Mouse (Mus musculus) brain, embryonic 14.5 days (tissue): Measurements from ENCODE around the gene Cpne5. TPM values are rescaled to one million over a fixed set of nuclear protein-coding genes. Genes with fewer than 3 reads are reported as not detected.

Source experiments
- DNase-seq: peaks from one replicate; pipeline ENCODE4 v3.0.0-alpha.2; 2011; ENCODE audit warnings: low read depth
- CTCF ChIP-seq: fragments of 200-500 bp; IDR thresholded peaks from 2 replicates; pipeline ENCODE4 v1.5.1; 2012; ENCODE audit warnings: inconsistent platforms, mild to moderate bottlenecking, moderate library complexity, borderline replicate concordance; ENCODE audit not compliant: insufficient read depth, insufficient read length; ENCODE audit errors: extremely low read depth
- POLR2A ChIP-seq: fragments of 200-500 bp; IDR thresholded peaks from 2 replicates; pipeline ENCODE4 v1.6.1; 2012; ENCODE audit warnings: mild to moderate bottlenecking, inconsistent platforms, borderline replicate concordance; ENCODE audit not compliant: poor library complexity, insufficient read depth, insufficient read length, severe bottlenecking; ENCODE audit errors: extremely low read depth
- polyA plus RNA-seq: library from polyadenylated mRNA; depleted of rRNA; stranded (reverse); fragments of >200 nt; gene quantifications from 2 replicates; pipeline ENCODE4 v1.2.3, GENCODE M21; 2012

Cpne5 gene
- polyA plus RNA-seq, 1 experiment = 37.8 TPM

DNA sequence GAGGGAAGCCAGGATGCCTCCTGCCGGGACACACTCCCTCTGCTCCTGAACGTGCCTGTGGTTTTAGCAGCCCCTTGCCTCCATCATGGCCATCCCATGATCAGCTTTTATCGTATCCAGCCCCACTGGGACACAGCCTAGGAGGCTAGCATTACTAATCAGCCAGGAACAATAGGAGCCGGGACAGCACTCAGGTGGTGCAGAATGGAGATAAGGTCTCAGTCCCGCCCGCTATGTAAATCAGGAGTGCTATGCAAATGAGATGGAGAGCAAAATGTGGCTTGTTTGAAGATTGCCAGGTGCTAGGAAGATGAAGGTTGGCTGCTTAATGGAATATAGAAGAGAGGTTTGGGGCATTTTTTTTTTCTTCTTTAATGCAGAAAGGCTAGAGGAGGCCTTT lies 72.5 kb downstream of the Cpne5 start:
- TF ChIP-seq CTCF = no peak
- TF ChIP-seq POLR2A = no peak
- peak; percentile 83 for DNase-seq

DNA sequence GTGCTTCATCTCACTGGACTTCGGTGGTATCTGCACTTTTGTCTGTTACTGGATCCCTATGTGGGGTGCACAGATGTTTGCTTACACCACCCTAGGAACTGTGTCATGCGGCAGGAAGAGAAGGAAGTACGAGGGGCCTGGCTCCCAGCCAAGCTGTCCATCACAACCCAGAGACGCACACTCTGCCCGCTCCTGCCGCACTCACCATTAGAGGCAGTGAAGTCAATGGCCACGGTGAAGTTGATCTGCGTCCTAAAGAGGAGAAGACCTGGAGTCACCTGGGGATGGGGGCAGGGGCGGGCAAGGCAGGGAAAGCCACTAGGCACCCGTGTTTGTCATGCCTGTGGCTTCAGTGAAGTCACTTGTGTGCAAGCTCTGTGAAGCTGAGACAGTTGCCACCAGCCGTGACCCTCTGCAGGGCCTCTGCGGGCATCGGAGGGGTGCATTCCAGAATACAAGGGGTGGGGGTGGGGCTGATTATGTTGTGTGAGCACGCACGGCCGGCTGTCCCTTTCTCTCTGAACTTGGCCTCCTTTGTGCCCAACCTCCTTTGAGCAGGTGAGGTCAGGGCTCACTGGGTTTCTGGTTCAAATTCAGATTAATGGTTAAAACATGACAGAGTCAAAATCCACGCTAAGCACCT lies 73.4 kb downstream of the Cpne5 start:
- TF ChIP-seq CTCF (no peak), POLR2A (no peak)
- DNase-seq = peak; percentile 62

DNA sequence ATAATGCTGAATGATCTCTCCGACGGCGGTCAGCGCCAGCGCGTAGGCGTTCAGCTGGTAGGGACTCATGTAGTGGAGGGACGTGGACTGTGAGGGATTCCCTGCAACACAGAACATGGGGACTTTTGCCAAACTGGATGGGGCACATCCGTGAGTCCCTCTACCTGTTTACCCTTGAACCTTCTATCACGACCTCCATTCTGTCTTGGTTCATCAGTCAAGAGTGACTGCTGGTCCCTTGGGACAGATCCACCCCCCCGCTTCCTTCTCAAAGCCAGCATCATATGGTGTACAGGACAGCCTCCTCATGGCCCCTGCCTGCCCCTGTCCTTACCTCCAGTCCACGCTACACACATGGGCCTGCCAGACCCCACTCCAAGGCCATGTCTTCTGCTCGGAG lies 75.6 kb downstream of the Cpne5 start:
- no peak for DNase-seq
- no peak for TF ChIP-seq CTCF
- no peak for TF ChIP-seq POLR2A

DNA sequence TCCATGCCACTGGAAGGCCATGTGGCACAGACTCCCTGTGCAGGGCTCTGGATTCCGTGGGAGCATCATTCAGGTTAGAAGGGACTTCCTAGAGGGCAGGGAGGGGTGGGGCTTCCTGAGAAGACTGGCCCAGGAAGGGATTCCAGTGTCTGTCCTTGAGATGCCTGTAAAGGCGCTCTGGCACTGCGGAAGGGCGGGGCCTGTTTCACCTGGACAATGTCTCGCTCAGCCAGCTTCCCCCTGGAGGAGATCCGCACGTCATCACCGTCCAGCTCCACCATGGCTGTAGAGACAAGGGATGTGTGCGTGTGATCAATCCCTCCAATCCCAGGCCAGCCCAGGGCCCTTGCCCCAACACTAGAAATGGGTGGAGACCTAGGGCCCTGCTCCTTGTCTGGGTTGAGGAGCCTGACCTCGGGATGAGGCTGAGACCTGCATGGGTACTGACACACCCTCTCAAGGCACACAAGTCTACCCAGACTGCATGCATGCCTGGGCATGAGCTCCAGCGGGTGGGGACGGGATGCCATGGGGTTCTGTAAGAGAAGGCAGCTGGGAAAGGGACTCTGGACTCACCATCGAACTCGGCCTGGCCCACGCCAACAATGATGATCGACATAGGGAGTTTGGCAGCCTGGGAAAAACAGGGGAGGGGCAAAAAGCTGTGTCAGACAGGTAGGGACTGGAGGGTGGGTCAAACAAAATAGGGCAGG lies 78.1 kb downstream of the Cpne5 start:
- TF ChIP-seq CTCF (no peak), POLR2A (no peak)
- no peak for DNase-seq

DNA sequence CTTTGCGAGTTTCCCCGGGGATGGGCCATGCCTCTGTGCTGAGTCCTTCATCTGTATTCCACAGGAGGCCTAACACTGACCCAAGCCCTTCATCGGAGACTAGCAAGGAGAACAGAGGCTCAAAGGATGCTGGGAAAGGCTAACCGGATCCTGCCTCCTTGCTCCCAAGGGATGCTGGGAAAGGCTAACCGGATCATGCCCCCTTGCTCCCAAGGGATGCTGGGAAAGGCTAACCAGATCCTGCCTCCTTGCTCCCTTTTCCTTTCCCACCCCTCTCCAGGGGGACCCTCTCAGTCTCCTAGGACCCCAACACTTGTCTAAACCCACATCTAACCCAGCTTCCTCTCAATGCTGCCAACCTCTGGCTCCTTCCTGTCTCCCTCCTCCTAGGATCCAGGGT lies 78.6 kb downstream of the Cpne5 start:
- no peak for DNase-seq
- TF ChIP-seq POLR2A (no peak), CTCF (no peak)

DNA sequence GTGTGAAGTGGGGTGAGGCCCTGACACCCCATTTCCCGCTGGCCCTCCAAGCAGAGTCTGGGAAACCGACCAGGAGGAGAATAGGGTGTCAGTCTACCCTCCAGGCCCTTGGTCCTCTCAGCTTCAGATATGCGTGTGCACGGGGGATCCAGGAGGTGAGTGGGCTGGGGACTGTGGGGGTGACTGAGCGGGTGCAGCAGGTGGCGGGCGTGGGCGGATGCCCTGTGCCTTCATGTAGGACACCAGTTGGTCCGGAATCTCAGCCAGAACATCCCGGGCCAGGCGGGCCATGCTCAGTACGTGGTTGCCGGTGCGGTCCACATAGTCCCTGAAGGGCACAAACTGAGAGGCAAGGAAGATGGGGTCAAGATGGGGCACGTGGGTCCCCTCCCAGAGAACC lies 79.1 kb downstream of the Cpne5 start:
- no peak for TF ChIP-seq CTCF
- no peak for TF ChIP-seq POLR2A

DNA sequence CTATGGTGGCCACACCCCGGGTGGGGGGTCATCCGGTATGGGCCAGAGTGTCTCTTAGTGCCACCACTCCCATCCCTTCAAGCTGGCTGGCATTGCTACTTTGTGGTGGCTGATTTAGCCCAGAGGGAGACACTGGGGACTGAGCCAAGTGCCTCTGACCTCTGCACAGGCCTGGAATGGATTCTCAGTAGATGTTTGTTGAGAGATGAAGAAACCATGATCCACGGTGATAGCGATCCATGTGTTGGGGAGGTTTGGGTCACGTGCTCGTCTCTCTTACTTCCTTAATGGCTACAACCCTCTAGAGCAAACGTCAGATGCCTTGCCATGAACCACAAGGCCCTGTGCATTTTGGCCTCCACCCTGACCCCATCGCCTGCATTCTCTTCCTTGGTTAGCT lies 81.1 kb downstream of the Cpne5 start:
- DNase-seq = no peak
- TF ChIP-seq POLR2A = no peak
- no peak for TF ChIP-seq CTCF

More for the DNA sequence above, 79.1 kb downstream of the Cpne5 start:
- no peak for DNase-seq

DNA sequence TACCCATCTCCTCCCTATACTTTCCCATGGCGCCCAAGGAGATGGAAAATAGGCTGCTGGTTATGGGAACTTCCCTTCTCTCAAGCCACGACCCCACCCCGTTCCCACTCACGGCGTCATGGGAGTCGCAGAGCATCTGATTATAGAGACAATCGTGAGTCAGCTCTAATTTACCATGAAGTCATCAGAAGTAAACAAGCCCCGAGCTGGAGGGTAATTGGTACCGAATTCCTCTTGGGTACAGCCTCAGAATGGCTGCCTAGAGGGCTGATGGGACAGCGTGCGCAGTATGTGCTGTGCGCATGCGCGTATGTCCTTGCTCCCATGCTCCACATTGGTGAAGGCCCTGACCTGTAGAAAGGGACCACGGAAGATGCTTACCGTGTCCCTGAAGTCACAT lies 81.6 kb downstream of the Cpne5 start:
- TF ChIP-seq POLR2A (no peak), CTCF (no peak)
- no peak for DNase-seq

DNA sequence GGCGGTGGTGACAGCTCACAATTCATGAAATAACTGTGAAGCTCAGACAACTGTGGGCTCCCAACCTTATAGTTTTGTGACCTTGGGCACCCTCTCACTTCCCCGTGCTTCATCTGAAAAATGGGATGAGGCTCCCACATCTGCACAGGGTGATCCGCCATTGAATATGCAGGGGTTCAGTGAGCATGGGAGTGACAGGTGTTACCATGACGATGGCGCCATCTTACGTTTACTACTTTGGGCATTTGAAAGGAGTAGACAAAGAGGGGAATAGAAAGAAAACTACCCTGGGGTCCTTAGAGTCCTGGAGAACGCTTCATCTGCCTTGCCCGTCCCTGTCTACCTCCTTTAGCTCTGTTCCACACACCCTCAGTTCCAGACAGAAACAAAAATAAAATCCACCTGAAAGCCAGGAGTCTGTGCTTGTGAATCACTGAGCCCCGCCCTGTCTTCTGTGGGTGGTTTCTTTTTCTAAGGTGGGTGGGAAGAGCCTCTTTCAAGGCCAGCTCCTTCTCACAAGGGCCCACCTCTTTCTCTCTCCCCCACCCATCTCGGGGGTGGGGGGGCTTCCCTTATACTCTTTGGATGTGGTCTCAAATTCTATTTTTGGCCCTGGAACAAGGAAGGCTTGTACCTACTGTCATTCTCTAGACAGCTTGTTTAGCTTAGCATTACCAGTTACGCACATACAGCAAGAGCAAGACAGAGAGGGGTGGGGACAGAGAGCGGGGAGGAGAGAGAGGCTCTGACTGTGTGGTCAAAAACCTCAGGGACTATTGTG lies 82.4 kb downstream of the Cpne5 start:
- peak; percentile 42 for DNase-seq
- TF ChIP-seq POLR2A (no peak), CTCF (no peak)

DNA sequence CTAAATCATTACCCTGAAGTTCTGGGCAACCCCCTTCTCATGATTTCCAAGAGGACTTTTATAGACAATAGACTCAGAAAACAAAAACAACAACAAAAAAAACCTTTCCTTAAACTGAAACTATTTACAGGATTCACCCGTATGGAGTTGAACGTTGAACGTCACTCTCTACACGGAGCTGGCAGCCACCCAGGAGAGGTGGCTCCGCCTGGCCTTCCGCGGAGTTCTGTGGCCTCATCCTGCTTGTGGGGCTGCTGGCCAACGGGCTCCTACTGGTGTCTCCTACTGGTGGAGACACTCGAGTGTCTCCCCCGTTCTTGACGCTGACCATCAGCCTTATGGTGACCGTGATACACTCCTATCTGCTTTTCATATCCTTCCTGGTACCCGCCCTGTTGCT lies 83.7 kb downstream of the Cpne5 start:
- TF ChIP-seq POLR2A (no peak), CTCF (no peak)
- DNase-seq = no peak

DNA sequence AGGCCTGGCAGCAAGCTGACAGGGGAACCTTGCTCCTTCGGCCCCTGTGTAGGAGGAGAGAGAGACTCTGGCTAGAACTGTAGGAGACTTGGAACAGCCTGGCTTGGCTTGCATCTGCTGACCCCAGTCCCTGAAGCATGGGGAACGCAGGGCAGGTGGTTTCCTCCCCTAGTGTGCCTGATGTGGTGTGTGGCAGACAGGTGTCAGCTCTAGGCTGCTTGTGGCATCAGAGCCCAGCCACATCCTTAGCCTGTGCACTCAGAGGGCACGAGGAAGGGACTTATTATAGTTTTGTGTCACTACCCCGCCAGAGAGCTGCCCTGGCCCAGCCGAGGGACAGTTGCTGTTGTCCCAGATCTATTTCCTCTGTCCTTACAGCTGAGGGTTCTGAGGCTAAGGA lies 85.4 kb downstream of the Cpne5 start:
- TF ChIP-seq POLR2A (no peak), CTCF (no peak)
- DNase-seq = no peak

DNA sequence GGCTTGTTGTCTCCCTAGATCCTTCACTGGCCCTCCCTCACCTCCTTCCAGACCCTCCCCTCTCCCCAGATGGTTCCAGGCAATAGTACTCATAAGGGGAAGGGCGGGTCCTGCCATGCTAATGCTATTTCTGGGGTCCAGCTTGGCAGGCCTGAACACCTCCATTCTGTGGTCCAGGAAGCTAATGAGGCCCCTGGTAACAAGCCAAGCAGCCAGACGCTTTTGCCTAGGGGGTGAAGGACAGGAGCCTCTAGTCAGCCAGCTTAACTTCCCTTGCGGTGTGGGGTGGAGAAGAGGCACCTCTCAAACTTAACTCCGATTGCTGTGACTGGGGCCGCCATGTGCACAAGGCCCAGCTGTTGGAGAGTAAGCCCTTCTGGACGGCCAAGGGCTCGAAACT lies 88.2 kb downstream of the Cpne5 start:
- DNase-seq = peak; percentile 33
- TF ChIP-seq POLR2A (no peak), CTCF (no peak)

DNA sequence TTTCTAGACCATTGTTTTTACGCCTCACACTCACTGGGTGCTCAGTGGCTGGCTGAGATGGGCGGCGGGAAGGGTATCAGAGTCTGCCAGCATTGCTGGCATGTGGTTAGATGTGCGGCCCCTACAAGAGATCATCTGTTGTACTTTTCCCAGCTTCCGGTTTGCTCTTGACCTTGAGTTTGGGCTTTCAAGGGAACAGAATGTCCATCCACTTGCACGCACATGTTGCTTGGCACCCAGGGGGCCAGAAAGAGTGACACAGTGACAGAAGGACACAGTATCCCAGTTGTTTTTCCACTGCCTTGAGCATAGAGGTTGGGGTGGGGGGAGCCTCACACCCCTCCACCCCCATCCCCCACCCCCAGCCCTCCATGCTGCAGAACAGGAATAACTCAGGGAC lies 90.2 kb downstream of the Cpne5 start:
- no peak for DNase-seq
- TF ChIP-seq CTCF (no peak), POLR2A (no peak)
